Mouse (Mus musculus) erythroblast, adult 5-6 weeks (primary cell): ENCODE data around the gene Gpc6. TPM values are rescaled to one million over a fixed set of nuclear protein-coding genes. Genes with fewer than 3 reads are reported as not detected.

Experiments
- ATAC-seq: replicated peaks from 2 replicates; pipeline ENCODE4 v1.8.0; 2016; ENCODE audit warnings: moderate number of reproducible peaks, mild to moderate bottlenecking, moderate TSS enrichment, inconsistent platforms; ENCODE audit not compliant: poor library complexity, low FRiP score, severe bottlenecking
- total RNA-seq, 2 experiments: library from RNA; stranded (forward) in 1 of 2; stranded (reverse) in 1 of 2; fragments of 150-400 nt in 1 of 2; fragments of 200-764, 138-1000 nt in 1 of 2; gene quantifications; 2 replicates each; pipeline versions ENCODE4 v1.2.3 to v1.2.4; 2015 to 2017; ENCODE audit warnings: low replicate concordance in 2 of 2

Gene Gpc6
- total RNA-seq, 2 experiments from 2014 or later: not detected

GRCm38 (mm10) chr14:117203960-117204359, 278.8 kb downstream of the Gpc6 start:
- no peak for ATAC-seq

- ATAC-seq: no peak
Measured at GRCm38 (mm10) chr14:117214373-117214772, 289.3 kb downstream of the Gpc6 start.

GRCm38 (mm10) chr14:117226920-117227319, 301.8 kb downstream of the Gpc6 start:
- ATAC-seq: no peak

- no peak for ATAC-seq
Measured at GRCm38 (mm10) chr14:117230476-117230875, 305.4 kb downstream of the Gpc6 start.

GRCm38 (mm10) chr14:117238226-117238625, 313.1 kb downstream of the Gpc6 start:
- no peak for ATAC-seq

GRCm38 (mm10) chr14:117239694-117240427, 314.7 kb downstream of the Gpc6 start:
- ATAC-seq: no peak

GRCm38 (mm10) chr14:117245631-117246030, 320.5 kb downstream of the Gpc6 start:
- ATAC-seq: no peak

- ATAC-seq: no peak
Measured at GRCm38 (mm10) chr14:117256192-117256591, 331.1 kb downstream of the Gpc6 start.

GRCm38 (mm10) chr14:117265653-117266052, 340.5 kb downstream of the Gpc6 start:
- no peak for ATAC-seq

GRCm38 (mm10) chr14:117267823-117268601, 342.9 kb downstream of the Gpc6 start:
- ATAC-seq: no peak

GRCm38 (mm10) chr14:117283631-117284030, 358.5 kb downstream of the Gpc6 start:
- ATAC-seq: no peak

- ATAC-seq: no peak
Measured at GRCm38 (mm10) chr14:117293746-117294145, 368.6 kb downstream of the Gpc6 start.

GRCm38 (mm10) chr14:117296207-117296838, 371.2 kb downstream of the Gpc6 start:
- no peak for ATAC-seq

- ATAC-seq: no peak
Measured at GRCm38 (mm10) chr14:117301019-117301418, 375.9 kb downstream of the Gpc6 start.

- no peak for ATAC-seq
Measured at GRCm38 (mm10) chr14:117303901-117304722, 379.0 kb downstream of the Gpc6 start.

GRCm38 (mm10) chr14:117304723-117305010, 379.6 kb downstream of the Gpc6 start:
- no peak for ATAC-seq

- no peak for ATAC-seq
Measured at GRCm38 (mm10) chr14:117309997-117310520, 384.9 kb downstream of the Gpc6 start.

GRCm38 (mm10) chr14:117324214-117324613, 399.1 kb downstream of the Gpc6 start:
- ATAC-seq: no peak

GRCm38 (mm10) chr14:117332256-117332655, 407.1 kb downstream of the Gpc6 start:
- ATAC-seq: no peak

- ATAC-seq: no peak
Measured at GRCm38 (mm10) chr14:117337271-117337670, 412.2 kb downstream of the Gpc6 start.
